Mouse (Mus musculus): ENCODE results near the gene Klk1.
"Not testable (repeated sequence)": the region's sequence is repeated elsewhere in the genome, so short reads cannot be mapped to it uniquely, and the experiment has no call there.

The Klk1 gene

GRCm38 (mm10) chr7:44225076-44225475 lies at the start of gene Klk1:
Gene Klk1, plus strand, starts transcription at chr7:44225360.
- no peak for DNase-seq (ENCODE audit: low spot score)

GRCm38 (mm10) chr7:44179299-44180045 lies 45.7 kb upstream of the Klk1 start:
- no peak for DNase-seq (ENCODE audit: low spot score)

GRCm38 (mm10) chr7:44186516-44186915 lies 38.6 kb upstream of the Klk1 start:
- not testable (repeated sequence) for DNase-seq (ENCODE audit: low spot score)

- not testable (repeated sequence) for DNase-seq (ENCODE audit: low spot score)
These were observed 37.2 kb upstream of the Klk1 start, which contains the start of gene Klk1b24 for GRCm38 (mm10) chr7:44187936-44188335. Gene Klk1b24, plus strand, starts transcription at chr7:44188236.

GRCm38 (mm10) chr7:44193466-44193865 lies 31.7 kb upstream of the Klk1 start:
- not testable (repeated sequence) for DNase-seq (ENCODE audit: low spot score)

GRCm38 (mm10) chr7:44197891-44198290 lies 27.3 kb upstream of the Klk1 start, which contains the start of gene Klk1b3:
Gene Klk1b3, plus strand, starts transcription at chr7:44198191.
- DNase-seq (ENCODE audit: low spot score): no peak

- not testable (repeated sequence) for DNase-seq (ENCODE audit: low spot score)
These were observed 18.0 kb upstream of the Klk1 start, which contains the start of gene Klk1b4 for GRCm38 (mm10) chr7:44207135-44207534. Gene Klk1b4, plus strand, starts transcription at chr7:44207435.

GRCm38 (mm10) chr7:44208307-44208706 lies 16.9 kb upstream of the Klk1 start:
- no peak for DNase-seq (ENCODE audit: low spot score)

GRCm38 (mm10) chr7:44215645-44216044 lies 9.5 kb upstream of the Klk1 start, which contains the start of gene Klk1b5:
Gene Klk1b5, plus strand, starts transcription at chr7:44215945.
- DNase-seq (ENCODE audit: low spot score): no peak

GRCm38 (mm10) chr7:44221601-44222000 lies 3.6 kb upstream of the Klk1 start:
- not testable (repeated sequence) for DNase-seq (ENCODE audit: low spot score)

GRCm38 (mm10) chr7:44222335-44222734 lies 2.8 kb upstream of the Klk1 start:
- not testable (repeated sequence) for DNase-seq (ENCODE audit: low spot score)

GRCm38 (mm10) chr7:44235909-44236308 lies 10.7 kb downstream of the Klk1 start, which contains the start of gene Gm36864:
Gene Gm36864, plus strand, starts transcription at chr7:44236177.
- no peak for DNase-seq (ENCODE audit: low spot score)

GRCm38 (mm10) chr7:44239913-44240312 lies 14.8 kb downstream of the Klk1 start:
- no peak for DNase-seq (ENCODE audit: low spot score)

GRCm38 (mm10) chr7:44240712-44241111 lies 15.6 kb downstream of the Klk1 start:
- no peak for DNase-seq (ENCODE audit: low spot score)

GRCm38 (mm10) chr7:44241163-44241562 lies 16.0 kb downstream of the Klk1 start:
- no peak for DNase-seq (ENCODE audit: low spot score)

GRCm38 (mm10) chr7:44244080-44244479 lies 18.9 kb downstream of the Klk1 start:
- DNase-seq (ENCODE audit: low spot score): no peak

- DNase-seq (ENCODE audit: low spot score): peak; percentile 90
These were observed 21.2 kb downstream of the Klk1 start, which contains the start of the genes 1700028J19Rik and 2410002F23Rik for GRCm38 (mm10) chr7:44246055-44246983. Gene 1700028J19Rik, minus strand, starts transcription at chr7:44246695. Gene 2410002F23Rik, plus strand, starts transcription at chr7:44246722.

GRCm38 (mm10) chr7:44246984-44247470 lies 21.9 kb downstream of the Klk1 start:
- peak; percentile 62 for DNase-seq (ENCODE audit: low spot score)

GRCm38 (mm10) chr7:44247971-44248370 lies 22.8 kb downstream of the Klk1 start:
- DNase-seq (ENCODE audit: low spot score): no peak

GRCm38 (mm10) chr7:44249248-44249647 lies 24.1 kb downstream of the Klk1 start:
- no peak for DNase-seq (ENCODE audit: low spot score)

- not testable (repeated sequence) for DNase-seq (ENCODE audit: low spot score)
These were observed 25.6 kb downstream of the Klk1 start for GRCm38 (mm10) chr7:44250732-44251275.
